ENCODE assay signal across 32 mouse cellular contexts in genomic region chr17:87073470-87073869, GRCm38 (mm10).
"Had no signal": no experiment of that assay in that cellular context is flagged by ENCODE, and none has a peak within 500 bp of the region (broad histone marks: within the 10 kb centered on the region; RNA-seq: fewer than 3 reads in every experiment).

No protein-coding gene starts in this region.

- H3K9me3 ChIP-seq: limb, embryonic 10.5 days; limb, embryonic 12.5 days; limb, embryonic 13.5 days; limb, embryonic 15.5 days; liver, embryonic 13.5 days; liver, embryonic 15.5 days; lung, embryonic 15.5 days; midbrain, embryonic 10.5 days; midbrain, embryonic 12.5 days; midbrain, embryonic 13.5 days; midbrain, embryonic 15.5 days; neural tube, embryonic 12.5 days had no signal

- H3K4me1 ChIP-seq: limb, embryonic 12.5 days; limb, embryonic 13.5 days; limb, embryonic 15.5 days; liver, embryonic 12.5 days; liver, embryonic 13.5 days; liver, embryonic 15.5 days; lung, embryonic 15.5 days; midbrain, embryonic 10.5 days; midbrain, embryonic 12.5 days; midbrain, embryonic 13.5 days; midbrain, embryonic 15.5 days; neural tube, embryonic 12.5 days had no signal

- DNase-seq: left cerebral cortex, postnatal 4 days; liver; liver, embryonic 13.5 days; liver, postnatal 0 days; lung, adult 18-20 months; lung, adult 2 months; lung, embryonic 14.5 days; lung, postnatal 10 days; lung, postnatal 14 days; lung, postnatal 36 days; lung, postnatal 4 days; midbrain, embryonic 14.5 days had no signal

- H3K27ac ChIP-seq: limb, embryonic 10.5 days; limb, embryonic 12.5 days; limb, embryonic 13.5 days; limb, embryonic 15.5 days; liver, embryonic 12.5 days; liver, embryonic 13.5 days; liver, embryonic 14.5 days; liver, embryonic 15.5 days; lung, embryonic 15.5 days; macrophage; midbrain, embryonic 10.5 days; midbrain, embryonic 12.5 days; midbrain, embryonic 13.5 days; midbrain, embryonic 15.5 days; neural tube, embryonic 12.5 days had no signal

- H3K4me3 ChIP-seq: limb, embryonic 10.5 days; limb, embryonic 12.5 days; limb, embryonic 13.5 days; limb, embryonic 15.5 days; liver, embryonic 12.5 days; liver, embryonic 13.5 days; liver, embryonic 15.5 days; lung, embryonic 15.5 days; megakaryocyte, embryonic 14.5 days; midbrain, embryonic 10.5 days; midbrain, embryonic 12.5 days; midbrain, embryonic 13.5 days; midbrain, embryonic 15.5 days; myocyte; neural tube, embryonic 12.5 days had no signal

- H3K36me3 ChIP-seq: limb, embryonic 10.5 days; limb, embryonic 12.5 days; limb, embryonic 13.5 days; limb, embryonic 15.5 days; liver, embryonic 12.5 days; liver, embryonic 13.5 days; liver, embryonic 15.5 days; lung, embryonic 15.5 days; midbrain, embryonic 10.5 days; midbrain, embryonic 12.5 days; midbrain, embryonic 13.5 days; midbrain, embryonic 15.5 days; neural tube, embryonic 12.5 days had no signal

- ATAC-seq: liver, embryonic 12.5 days; liver, postnatal 0 days; lung, postnatal 0 days; midbrain, embryonic 13.5 days; midbrain, embryonic 15.5 days; midbrain, embryonic 16.5 days had no signal

- H3K4me2 ChIP-seq: limb, embryonic 12.5 days; limb, embryonic 13.5 days; limb, embryonic 15.5 days; liver, embryonic 11.5 days; liver, embryonic 12.5 days; liver, embryonic 13.5 days; liver, embryonic 15.5 days; lung, embryonic 14.5 days; lung, embryonic 15.5 days; midbrain, embryonic 11.5 days; midbrain, embryonic 12.5 days; midbrain, embryonic 13.5 days; midbrain, embryonic 15.5 days; neural tube, embryonic 12.5 days had no signal

- H3K27me3 ChIP-seq: limb, embryonic 12.5 days; limb, embryonic 13.5 days; limb, embryonic 15.5 days; liver, embryonic 12.5 days; liver, embryonic 13.5 days; liver, embryonic 15.5 days; lung, embryonic 15.5 days; megakaryocyte, embryonic 14.5 days; midbrain, embryonic 12.5 days; midbrain, embryonic 13.5 days; midbrain, embryonic 15.5 days; neural tube, embryonic 12.5 days had no signal

- H3K9ac ChIP-seq: limb, embryonic 12.5 days; limb, embryonic 13.5 days; limb, embryonic 15.5 days; liver, embryonic 12.5 days; liver, embryonic 13.5 days; liver, embryonic 14.5 days; liver, embryonic 15.5 days; liver, postnatal 0 days; lung, embryonic 14.5 days; lung, embryonic 15.5 days; midbrain, embryonic 12.5 days; midbrain, embryonic 13.5 days; midbrain, embryonic 15.5 days; neural tube, embryonic 12.5 days had no signal
